Mouse (Mus musculus): ENCODE data around the gene Pih1d1. TPM values are rescaled to one million over a fixed set of nuclear protein-coding genes. Genes with fewer than 3 reads are reported as not detected.
"Not testable (repeated sequence)": the region's sequence is repeated elsewhere in the genome, so short reads cannot be mapped to it uniquely, and the experiment has no call there.

The Pih1d1 gene
- total and polyA plus RNA-seq, 2 experiments from 2014 or later: 80.4 to 112 TPM

- no peak overlapping the region for H3K4me2 ChIP-seq (ENCODE audit: low read depth)
- DNase-seq (no peak), ATAC-seq (no peak)
- H3K27me3 ChIP-seq (ENCODE audit: insufficient read depth, low read length): no peaks in the 10 kb centered on the region
- H3K9ac ChIP-seq: no peak overlapping the region
- H3K4me3 ChIP-seq (ENCODE audit: low read depth, low read length): no peak overlapping the region
- no peaks in the 10 kb centered on the region for H3K9me3 ChIP-seq (ENCODE audit: low read length)
- 0 out of 2 replicates have a peak, but pooled peaks cover 5% of the 10 kb centered on the region for H3K36me3 ChIP-seq (ENCODE audit: insufficient read depth)
- no peak for TF ChIP-seq CTCF (IDR thresholded peaks at IDR 0.05; ENCODE audit: low read depth)
- no peaks in the 10 kb centered on the region for H3K4me1 ChIP-seq (ENCODE audit: insufficient read depth)
- no peak overlapping the region for H3K27ac ChIP-seq (ENCODE audit: low read depth, low read length)
- WGBS: 95% methylated on average over 11 of the region's 11 CpGs
Measured at GRCm38 (mm10) chr7:45147899-45148298, 6.2 kb upstream of the Pih1d1 start.

- Histone ChIP-seq H3K27me3 (ENCODE audit: insufficient read depth, low read length) (no peaks in the 10 kb centered on the region), H3K36me3 (ENCODE audit: insufficient read depth) (0 out of 2 replicates have a peak, but pooled peaks cover 4% of the 10 kb centered on the region), H3K9ac (no peak overlapping the region; the same call in 1 of the 2 replicates), H3K9me3 (ENCODE audit: low read length) (no peaks in the 10 kb centered on the region), H3K4me1 (ENCODE audit: insufficient read depth) (peaks cover 3% of the 10 kb centered on the region; the same call in 1 of the 2 replicates), H3K27ac (ENCODE audit: low read depth, low read length) (no peak overlapping the region), H3K4me3 (ENCODE audit: low read depth, low read length) (no peak overlapping the region), H3K4me2 (ENCODE audit: low read depth) (no peak overlapping the region)
- 67% methylated on average over 4 of the region's 4 CpGs for WGBS
- DNase-seq (no peak), ATAC-seq (no peak)
- TF ChIP-seq CTCF (IDR thresholded peaks at IDR 0.05; ENCODE audit: low read depth): no peak
Measured at GRCm38 (mm10) chr7:45148534-45149098, 5.5 kb upstream of the Pih1d1 start.

GRCm38 (mm10) chr7:45149545-45149944 lies 4.6 kb upstream of the Pih1d1 start:
- WGBS: 31% methylated on average over 6 of the region's 6 CpGs
- H3K27me3 ChIP-seq (ENCODE audit: insufficient read depth, low read length): no peaks in the 10 kb centered on the region

GRCm38 (mm10) chr7:45150321-45150720 lies 3.8 kb upstream of the Pih1d1 start:
- H3K9ac ChIP-seq: no peak overlapping the region

More at GRCm38 (mm10) chr7:45149545-45149944, 4.6 kb upstream of the Pih1d1 start:
- ATAC-seq (no peak), DNase-seq (no peak)
- Histone ChIP-seq H3K27ac (ENCODE audit: low read depth, low read length) (no peak overlapping the region), H3K4me2 (ENCODE audit: low read depth) (no peak overlapping the region), H3K36me3 (ENCODE audit: insufficient read depth) (no peaks in the 10 kb centered on the region), H3K4me1 (ENCODE audit: insufficient read depth) (peaks cover 5% of the 10 kb centered on the region; the same call in 1 of the 2 replicates), H3K9me3 (ENCODE audit: low read length) (no peaks in the 10 kb centered on the region), H3K9ac (no peak overlapping the region), H3K4me3 (ENCODE audit: low read depth, low read length) (no peak overlapping the region)
- TF ChIP-seq CTCF (IDR thresholded peaks at IDR 0.05; ENCODE audit: low read depth): no peak

GRCm38 (mm10) chr7:45151303-45151702 lies 2.8 kb upstream of the Pih1d1 start:
- DNase-seq (no peak), ATAC-seq (no peak)
- H3K4me3 ChIP-seq (ENCODE audit: low read depth, low read length): no peak overlapping the region
- H3K36me3 ChIP-seq (ENCODE audit: insufficient read depth): no peaks in the 10 kb centered on the region
- H3K9ac ChIP-seq: no peak overlapping the region
- no peak overlapping the region for H3K4me2 ChIP-seq (ENCODE audit: low read depth)
- no peaks in the 10 kb centered on the region for H3K9me3 ChIP-seq (ENCODE audit: low read length)
- TF ChIP-seq CTCF (IDR thresholded peaks at IDR 0.05; ENCODE audit: low read depth): no peak
- no peaks in the 10 kb centered on the region for H3K27me3 ChIP-seq (ENCODE audit: insufficient read depth, low read length)
- H3K4me1 ChIP-seq (ENCODE audit: insufficient read depth): peaks cover 13% of the 10 kb centered on the region; the same call in 1 of the 2 replicates
- H3K27ac ChIP-seq (ENCODE audit: low read depth, low read length): peak overlapping the region; percentile 1; the same call in 1 of the 2 replicates
- 28% methylated on average over 11 of the region's 11 CpGs for WGBS

More at GRCm38 (mm10) chr7:45150321-45150720, 3.8 kb upstream of the Pih1d1 start:
- no peaks in the 10 kb centered on the region for H3K36me3 ChIP-seq (ENCODE audit: insufficient read depth)
- no peak overlapping the region for H3K4me3 ChIP-seq (ENCODE audit: low read depth, low read length)
- no peak for DNase-seq
- peaks cover 11% of the 10 kb centered on the region; the same call in 1 of the 2 replicates for H3K4me1 ChIP-seq (ENCODE audit: insufficient read depth)
- no peak for TF ChIP-seq CTCF (IDR thresholded peaks at IDR 0.05; ENCODE audit: low read depth)
- H3K27ac ChIP-seq (ENCODE audit: low read depth, low read length): no peak overlapping the region
- H3K27me3 ChIP-seq (ENCODE audit: insufficient read depth, low read length): no peaks in the 10 kb centered on the region
- H3K9me3 ChIP-seq (ENCODE audit: low read length): no peaks in the 10 kb centered on the region
- ATAC-seq: no peak
- no peak overlapping the region for H3K4me2 ChIP-seq (ENCODE audit: low read depth)
- 72% methylated on average over 4 of the region's 4 CpGs for WGBS

- H3K27ac ChIP-seq (ENCODE audit: low read depth, low read length); H3K4me2 ChIP-seq (ENCODE audit: low read depth); H3K36me3 ChIP-seq (ENCODE audit: insufficient read depth); H3K4me3 ChIP-seq (ENCODE audit: low read depth, low read length); H3K9ac ChIP-seq; ATAC-seq; H3K27me3 ChIP-seq (ENCODE audit: insufficient read depth, low read length); H3K9me3 ChIP-seq (ENCODE audit: low read length); DNase-seq: not testable (repeated sequence)
- WGBS: 94% methylated on average over 2 of the region's 2 CpGs
- peaks cover 13% of the 10 kb centered on the region; the same call in 1 of the 2 replicates for H3K4me1 ChIP-seq (ENCODE audit: insufficient read depth)
Measured at GRCm38 (mm10) chr7:45153052-45153451, 1.1 kb upstream of the Pih1d1 start.

GRCm38 (mm10) chr7:45153586-45153985 lies 517 bp upstream of the Pih1d1 start:
- Histone ChIP-seq H3K9ac (peak overlapping the region; percentile 82), H3K4me1 (ENCODE audit: insufficient read depth) (peaks cover 13% of the 10 kb centered on the region; the same call in 1 of the 2 replicates), H3K27me3 (ENCODE audit: insufficient read depth, low read length) (no peaks in the 10 kb centered on the region), H3K36me3 (ENCODE audit: insufficient read depth) (peaks cover 7% of the 10 kb centered on the region; the same call in 1 of the 2 replicates), H3K4me3 (ENCODE audit: low read depth, low read length) (peak overlapping the region; percentile 73), H3K9me3 (ENCODE audit: low read length) (no peaks in the 10 kb centered on the region), H3K27ac (ENCODE audit: low read depth, low read length) (peak overlapping the region; percentile 95), H3K4me2 (ENCODE audit: low read depth) (peak overlapping the region; percentile 78)
- ATAC-seq (no peak), DNase-seq (no peak)
- no peak for TF ChIP-seq CTCF (IDR thresholded peaks at IDR 0.05; ENCODE audit: low read depth)
- 2% methylated on average over 5 of the region's 5 CpGs for WGBS
